Mouse (Mus musculus): ENCODE results near the gene Zscan12.

DNA sequence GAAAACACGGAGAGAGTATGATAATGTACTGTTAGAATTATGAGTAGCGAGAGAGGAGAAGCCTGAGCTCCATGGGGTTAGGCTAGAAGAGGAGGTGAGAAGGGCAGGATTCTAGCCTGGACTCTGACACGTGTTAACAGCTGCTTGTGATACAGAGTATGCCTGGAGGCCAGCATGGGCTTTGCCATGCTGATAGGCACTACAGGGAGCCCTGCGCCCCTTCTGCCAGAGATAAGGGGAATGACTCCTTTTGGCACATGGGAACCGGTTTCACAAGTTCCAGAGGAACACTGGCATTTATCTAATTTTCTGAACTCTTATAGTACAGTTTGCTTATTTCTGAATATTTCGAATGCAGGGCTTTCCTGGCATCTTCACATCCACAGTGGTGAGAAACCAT lies 56.2 kb downstream of the Zscan12 start:
- no peak for TF ChIP-seq CTCF (IDR thresholded peaks at IDR 0.05; ENCODE audit: low read depth)
- peak; percentile 91 for TF ChIP-seq EP300 (IDR thresholded peaks at IDR 0.05; ENCODE audit: low read depth)

All from liver, postnatal 0 days (tissue).